Mouse (Mus musculus) spleen, adult 2 months (tissue): ENCODE measurements around the gene Dync1li1. TPM values are rescaled to one million over a fixed set of nuclear protein-coding genes. Genes with fewer than 3 reads are reported as not detected.

Experiments used
- DNase-seq, 2 experiments: peaks; one replicate each; pipeline versions ENCODE4 v3.0.0 to v3.0.0-alpha.2; 2012 to 2021; ENCODE audit warnings: low spot score in 2 of 2, low read depth in 1 of 2
- H3K27ac ChIP-seq: fragments of 200-500 bp; 2 replicates; pipeline ENCODE4 v1.5.1; 2012; ENCODE audit warnings: low read length, inconsistent platforms; ENCODE audit not compliant: insufficient read depth
- H3K27me3 ChIP-seq: fragments of 200-500 bp; 2 replicates; pipeline ENCODE4 v1.6.1; 2012; ENCODE audit warnings: mild to moderate bottlenecking, moderate library complexity, low read length, inconsistent platforms; ENCODE audit not compliant: control insufficient read depth, insufficient read depth
- H3K36me3 ChIP-seq: fragments of 200-500 bp; 2 replicates; pipeline ENCODE4 v1.6.1; 2012; ENCODE audit warnings: mild to moderate bottlenecking, low read length, inconsistent platforms; ENCODE audit not compliant: control insufficient read depth, insufficient read depth
- H3K4me1 ChIP-seq: fragments of 200-500 bp; 2 replicates; pipeline ENCODE4 v1.6.1; 2011; ENCODE audit warnings: inconsistent platforms; ENCODE audit not compliant: control insufficient read depth, insufficient read depth, insufficient read length
- H3K4me3 ChIP-seq: fragments of 200-500 bp; 2 replicates; pipeline ENCODE4 v1.5.1; 2011; ENCODE audit warnings: mild to moderate bottlenecking, inconsistent platforms; ENCODE audit not compliant: insufficient read depth, insufficient read length; ENCODE audit errors: extremely low read depth
- CTCF ChIP-seq: fragments of 200-500 bp; IDR thresholded peaks from 2 replicates; pipeline ENCODE4 v1.5.1; 2011; ENCODE audit warnings: mild to moderate bottlenecking, inconsistent platforms; ENCODE audit not compliant: insufficient read depth, insufficient read length, insufficient replicate concordance; ENCODE audit errors: extremely low read depth
- POLR2A ChIP-seq: fragments of 200-500 bp; IDR thresholded peaks from 2 replicates; pipeline ENCODE4 v1.6.1; 2011; ENCODE audit warnings: low read depth, low read length, inconsistent platforms
- WGBS: fragments of 180-500 bp; shearing (Covaris S2); methylation state at CpG from one replicate; pipeline ENCODE4 v1.1.7; 2018; 5-methylcytosine and 5-hydroxymethylcytosine counted together
- polyA plus RNA-seq: library from polyadenylated mRNA; depleted of rRNA; stranded (reverse); fragments of >200 nt; gene quantifications from 2 replicates; pipeline ENCODE4 v1.2.3, GENCODE M21; 2012

The Dync1li1 gene
- polyA plus RNA-seq, 1 experiment: 9.8 TPM

DNA sequence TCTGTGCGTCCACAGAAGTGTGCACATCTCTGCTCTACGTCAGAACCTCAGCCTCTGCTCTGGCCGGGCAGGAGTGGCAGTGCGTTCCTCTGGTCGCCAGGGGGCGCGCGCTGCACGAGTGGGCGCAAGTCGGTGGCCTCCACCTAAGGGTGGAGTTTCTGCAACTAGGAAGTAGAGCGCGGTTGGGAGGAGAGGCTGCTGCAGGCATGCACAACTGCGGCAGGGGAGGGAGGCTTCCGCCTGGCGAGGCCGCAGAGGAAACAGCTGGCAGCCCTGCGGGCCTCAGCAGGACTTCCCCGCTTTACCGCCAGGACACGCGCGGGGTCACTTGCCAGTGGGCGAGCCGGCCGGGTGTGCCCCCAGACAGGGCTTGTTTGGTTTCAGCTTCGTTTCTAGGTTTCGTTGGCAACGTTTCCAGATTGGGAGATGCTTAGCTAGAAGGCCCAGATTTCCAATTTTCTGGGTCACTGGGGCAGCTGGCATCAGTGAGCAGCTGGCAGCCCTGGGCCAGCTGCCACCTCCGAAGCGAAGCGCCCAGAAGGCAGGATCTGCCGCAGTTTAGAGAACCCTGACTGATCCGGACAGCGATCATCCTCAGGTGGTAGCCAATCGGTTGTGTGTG is 64.4 kb downstream of the Dync1li1 start:
- peak; percentile 92 to 96 for DNase-seq
- Histone ChIP-seq H3K4me3 (peak overlapping the region; percentile 59), H3K4me1 (peaks cover 2% of the 10 kb centered on the region; the same call in 1 of the 2 replicates), H3K27ac (peak overlapping the region; percentile 91), H3K36me3 (peaks cover 12% of the 10 kb centered on the region), H3K27me3 (no peaks in the 10 kb centered on the region)
- 1% methylated on average over 36 of the region's 36 CpGs for WGBS
- no peak; the same call in 1 of the 2 replicates for TF ChIP-seq POLR2A
- peak; percentile 99 for TF ChIP-seq CTCF

DNA sequence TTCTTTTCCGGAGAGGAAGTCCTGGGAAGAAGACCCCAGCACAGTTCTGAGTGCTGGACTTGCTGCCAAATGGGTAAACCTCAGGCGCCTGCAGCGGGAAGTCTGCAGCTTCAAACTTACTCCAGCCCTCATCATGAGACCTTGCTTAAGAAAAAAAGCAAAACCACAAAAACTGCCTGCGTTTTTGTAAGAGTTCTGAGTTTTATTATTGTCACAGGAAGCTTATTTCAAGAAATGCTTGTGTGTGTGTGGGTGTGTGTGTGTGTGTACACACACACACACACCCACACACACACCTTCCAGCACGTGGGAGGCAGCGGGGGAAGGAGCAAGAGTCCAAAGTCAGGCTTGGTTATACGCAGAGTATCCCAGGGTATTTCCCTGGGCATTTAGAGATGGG is 69.7 kb downstream of the Dync1li1 start:
- Histone ChIP-seq H3K27me3 (no peaks in the 10 kb centered on the region), H3K27ac (peak overlapping the region; percentile 75), H3K4me1 (peaks cover 13% of the 10 kb centered on the region; the same call in 1 of the 2 replicates), H3K4me3 (no peak overlapping the region), H3K36me3 (peaks cover 28% of the 10 kb centered on the region)
- TF ChIP-seq POLR2A (no peak), CTCF (no peak)
- no peak for DNase-seq
- WGBS: 30% methylated on average over 7 of the region's 7 CpGs

GRCm38 (mm10) chr9:114758801-114759200 is 70.2 kb downstream of the Dync1li1 start:
- Histone ChIP-seq H3K4me1 (peaks cover 13% of the 10 kb centered on the region; the same call in 1 of the 2 replicates), H3K4me3 (no peak overlapping the region), H3K36me3 (peaks cover 28% of the 10 kb centered on the region), H3K27me3 (no peaks in the 10 kb centered on the region), H3K27ac (peak overlapping the region; percentile 75)
- WGBS: 57% methylated on average over 5 of the region's 5 CpGs
- DNase-seq: no peak
- no peak for TF ChIP-seq POLR2A
- no peak for TF ChIP-seq CTCF

- peaks cover 28% of the 10 kb centered on the region for H3K36me3 ChIP-seq
- peaks cover 13% of the 10 kb centered on the region; the same call in 1 of the 2 replicates for H3K4me1 ChIP-seq
- no peaks in the 10 kb centered on the region for H3K27me3 ChIP-seq
- no peak overlapping the region for H3K4me3 ChIP-seq
- 0 out of 2 replicates have a peak overlapping the region, but pooled peaks have one; percentile 56 for H3K27ac ChIP-seq
- 90% methylated on average over 4 of the region's 4 CpGs for WGBS
- DNase-seq: no peak
- no peak for TF ChIP-seq POLR2A
- no peak for TF ChIP-seq CTCF
Observed at GRCm38 (mm10) chr9:114759886-114760285, 71.3 kb downstream of the Dync1li1 start.

GRCm38 (mm10) chr9:114760353-114760752 is 71.8 kb downstream of the Dync1li1 start:
- WGBS: 42% methylated on average over 5 of the region's 5 CpGs
- no peak for TF ChIP-seq POLR2A
- TF ChIP-seq CTCF: no peak
- peak overlapping the region; percentile 56; the same call in 1 of the 2 replicates for H3K27ac ChIP-seq
- H3K36me3 ChIP-seq: peaks cover 31% of the 10 kb centered on the region
- no peaks in the 10 kb centered on the region for H3K27me3 ChIP-seq
- H3K4me1 ChIP-seq: peaks cover 13% of the 10 kb centered on the region; the same call in 1 of the 2 replicates
- H3K4me3 ChIP-seq: no peak overlapping the region
- DNase-seq: peak in 1 of 2 experiments; percentile 35

GRCm38 (mm10) chr9:114761848-114762247 is 73.3 kb downstream of the Dync1li1 start:
- no peaks in the 10 kb centered on the region for H3K27me3 ChIP-seq
- H3K36me3 ChIP-seq: peaks cover 28% of the 10 kb centered on the region
- no peak overlapping the region for H3K4me3 ChIP-seq
- H3K4me1 ChIP-seq: peaks cover 13% of the 10 kb centered on the region; the same call in 1 of the 2 replicates
- no peak for DNase-seq
- 84% methylated on average over 11 of the region's 11 CpGs for WGBS
- no peak overlapping the region for H3K27ac ChIP-seq
- TF ChIP-seq POLR2A: no peak
- no peak for TF ChIP-seq CTCF

DNA sequence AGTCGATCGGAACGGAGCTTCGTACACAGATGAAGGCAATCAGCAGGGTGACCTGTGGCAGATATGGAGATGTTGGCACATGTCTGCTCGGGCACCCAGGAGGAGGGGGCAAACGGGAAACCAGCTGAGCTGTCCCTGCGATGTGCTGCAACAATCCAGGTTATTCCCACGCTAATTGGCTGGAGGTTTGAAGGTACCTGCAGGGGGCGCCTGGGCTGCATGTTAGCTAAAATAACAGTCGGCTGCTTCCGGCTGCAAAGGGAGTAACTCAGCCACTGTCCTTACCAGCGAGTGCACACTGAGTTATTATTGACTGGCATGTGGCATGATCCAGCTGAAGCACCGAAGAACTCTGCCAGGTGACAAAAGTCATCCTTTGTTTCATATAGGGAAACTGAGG is 74.8 kb downstream of the Dync1li1 start:
- Histone ChIP-seq H3K4me1 (peaks cover 13% of the 10 kb centered on the region; the same call in 1 of the 2 replicates), H3K27ac (no peak overlapping the region), H3K27me3 (no peaks in the 10 kb centered on the region), H3K4me3 (no peak overlapping the region), H3K36me3 (peaks cover 29% of the 10 kb centered on the region)
- peak in 1 of 2 experiments; percentile 42 for DNase-seq
- WGBS: 69% methylated on average over 13 of the region's 13 CpGs
- peak; percentile 41; the same call in 1 of the 2 replicates for TF ChIP-seq CTCF
- no peak for TF ChIP-seq POLR2A
